Mouse (Mus musculus) inflammation-experienced regulatory T-cells, adult 6 months (primary cell): Measurements from ENCODE around the gene 2010109A12Rik. TPM values are rescaled to one million over a fixed set of nuclear protein-coding genes. Genes with fewer than 3 reads are reported as not detected.

Experiments
- ATAC-seq: one replicate; pipeline ENCODE4 v1.8.0; 2017
- polyA plus RNA-seq, 3 experiments: library from polyadenylated mRNA; unstranded; fragments of 100-300 nt; shearing (Covaris generic); gene quantifications; one replicate each; pipeline ENCODE4 v1.2.1; 2017

2010109A12Rik gene
- polyA plus RNA-seq, 3 experiments from 2014 or later, result 1.6 to 2.3 TPM; not detected in 1

GRCm38 (mm10) chr5:93231721-93232120, 25.4 kb downstream of the 2010109A12Rik start:
- no peak for ATAC-seq

DNA sequence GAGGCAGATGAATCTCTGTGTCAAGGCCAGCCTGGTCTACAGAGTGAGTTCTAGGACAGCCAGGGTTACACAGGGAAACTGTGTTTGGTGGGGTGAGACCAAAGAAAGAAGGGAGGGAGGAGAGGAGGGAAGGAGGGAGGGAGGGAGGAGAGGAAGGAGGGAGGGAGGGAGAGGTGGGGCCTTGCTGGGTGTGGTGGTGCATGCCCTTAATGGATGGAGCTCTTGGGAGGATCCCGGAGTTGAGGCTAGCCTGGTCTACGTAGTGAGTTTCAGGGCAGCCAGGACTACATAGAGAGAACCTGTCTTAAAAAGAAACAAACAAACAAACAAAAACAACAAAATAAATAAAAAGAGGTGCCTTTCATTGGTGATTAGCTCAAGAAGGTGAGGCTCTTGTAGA, 26.5 kb downstream of the 2010109A12Rik start:
- no peak for ATAC-seq

GRCm38 (mm10) chr5:93234130-93234529, 27.8 kb downstream of the 2010109A12Rik start:
- ATAC-seq, result peak; percentile 25

- ATAC-seq, result no peak
Measured at GRCm38 (mm10) chr5:93234605-93235004, 28.3 kb downstream of the 2010109A12Rik start.

DNA sequence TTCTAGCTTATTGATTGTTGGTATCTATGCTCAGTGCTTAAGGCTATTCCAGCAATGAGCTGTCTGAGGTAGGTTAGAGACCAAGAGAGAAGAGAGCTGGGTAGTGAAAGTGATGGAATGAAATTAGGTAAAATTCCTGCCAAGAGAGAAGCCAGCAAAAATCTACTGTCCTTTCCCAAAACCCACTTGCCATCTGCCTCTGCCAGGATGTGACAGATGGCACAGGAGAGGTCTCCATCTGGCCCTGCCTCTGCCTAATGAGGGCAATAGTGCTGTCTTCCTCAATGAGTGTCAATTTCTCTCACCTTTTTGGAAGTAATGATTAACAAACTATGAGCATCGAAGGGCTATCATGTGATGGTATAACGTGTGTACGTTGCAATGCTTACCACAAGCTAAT, 29.6 kb downstream of the 2010109A12Rik start:
- no peak for ATAC-seq

GRCm38 (mm10) chr5:93236541-93236940, 30.2 kb downstream of the 2010109A12Rik start:
- ATAC-seq, result no peak

GRCm38 (mm10) chr5:93239590-93240544, 33.5 kb downstream of the 2010109A12Rik start:
- ATAC-seq, result no peak

- ATAC-seq, result no peak
Measured at GRCm38 (mm10) chr5:93245280-93245679, 39.0 kb downstream of the 2010109A12Rik start.

DNA sequence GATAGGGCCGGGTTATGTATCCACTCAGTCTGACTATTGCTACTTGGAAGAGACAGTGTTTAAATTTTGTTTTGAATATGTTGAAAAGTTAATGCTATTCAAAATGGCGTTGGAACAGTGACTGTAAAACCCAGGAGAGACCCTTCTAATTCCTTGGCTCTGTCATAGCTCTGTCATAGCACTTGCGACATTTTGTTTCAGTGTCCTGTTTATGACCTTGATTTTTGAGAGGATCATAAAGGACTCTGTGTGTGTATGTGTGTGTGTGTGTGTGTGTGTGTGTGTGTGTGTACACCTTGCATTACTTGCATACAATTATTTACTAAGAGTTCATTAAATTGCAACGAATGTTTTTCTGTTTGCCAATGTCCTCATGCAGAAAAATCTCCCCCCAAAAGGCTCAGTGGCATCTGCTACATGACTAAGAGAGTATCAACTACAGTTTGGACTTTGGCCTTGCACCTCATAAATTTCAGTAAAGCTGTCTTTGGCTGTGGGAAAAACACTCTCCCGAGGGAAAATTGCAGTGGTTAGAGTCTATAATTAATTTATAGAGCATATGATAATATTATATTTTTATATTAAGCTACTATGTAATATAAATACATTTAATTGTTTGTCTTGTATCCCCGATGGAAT, 43.7 kb downstream of the 2010109A12Rik start:
- ATAC-seq, result no peak

GRCm38 (mm10) chr5:93251001-93251760, 44.9 kb downstream of the 2010109A12Rik start:
- no peak for ATAC-seq

DNA sequence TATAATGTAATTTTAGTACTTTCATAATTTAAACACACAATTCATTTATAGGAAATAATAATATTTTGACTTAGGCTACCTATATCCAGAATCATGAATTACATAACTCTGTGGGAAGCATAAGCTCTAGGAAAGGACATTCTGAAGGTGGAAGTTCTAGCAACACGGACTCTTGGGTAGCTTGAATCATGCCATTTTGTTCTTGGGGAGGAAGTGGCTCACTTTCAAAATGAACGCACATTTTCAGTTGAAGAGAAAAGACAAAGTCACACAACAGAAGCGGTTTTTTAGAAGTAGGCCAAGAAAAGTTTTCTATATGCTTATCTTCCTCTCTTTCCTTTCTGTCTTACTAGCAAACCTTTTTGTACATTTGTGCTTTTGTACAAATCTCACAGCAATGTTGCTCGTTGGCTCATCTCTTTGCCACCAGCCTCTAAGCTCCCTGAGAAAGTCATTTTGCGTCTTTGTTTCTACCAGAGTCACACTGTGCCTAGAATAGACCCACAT, 49.5 kb downstream of the 2010109A12Rik start:
- no peak for ATAC-seq

DNA sequence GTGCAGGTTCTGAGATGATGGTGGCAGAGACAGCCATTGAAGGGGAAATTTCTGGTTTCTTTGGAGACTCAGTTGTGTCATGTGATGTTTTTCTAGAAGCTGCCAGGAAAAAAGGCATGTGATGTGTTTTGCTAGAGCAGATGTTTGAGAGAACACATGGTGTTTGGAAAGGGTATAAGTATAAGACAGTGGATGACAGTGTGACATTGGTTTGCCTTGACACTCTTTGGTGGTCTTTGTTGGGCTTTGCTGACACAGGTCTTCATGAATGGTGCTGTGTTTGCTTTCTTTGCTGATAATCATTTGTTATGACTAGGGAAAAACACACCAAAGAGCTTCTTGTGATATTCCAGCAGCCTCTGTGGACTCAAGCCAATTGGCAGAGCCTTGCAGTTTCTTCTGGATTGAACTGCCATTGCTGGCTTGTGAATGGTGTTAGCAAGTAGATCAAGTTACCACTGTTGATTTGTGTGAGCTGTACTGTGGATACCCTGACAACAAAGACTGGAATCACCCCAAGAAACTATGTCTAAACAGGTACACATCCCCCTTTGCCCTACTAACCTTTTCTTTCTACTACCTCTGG, 50.6 kb downstream of the 2010109A12Rik start:
- no peak for ATAC-seq

GRCm38 (mm10) chr5:93259349-93259748, 53.0 kb downstream of the 2010109A12Rik start:
- no peak for ATAC-seq

DNA sequence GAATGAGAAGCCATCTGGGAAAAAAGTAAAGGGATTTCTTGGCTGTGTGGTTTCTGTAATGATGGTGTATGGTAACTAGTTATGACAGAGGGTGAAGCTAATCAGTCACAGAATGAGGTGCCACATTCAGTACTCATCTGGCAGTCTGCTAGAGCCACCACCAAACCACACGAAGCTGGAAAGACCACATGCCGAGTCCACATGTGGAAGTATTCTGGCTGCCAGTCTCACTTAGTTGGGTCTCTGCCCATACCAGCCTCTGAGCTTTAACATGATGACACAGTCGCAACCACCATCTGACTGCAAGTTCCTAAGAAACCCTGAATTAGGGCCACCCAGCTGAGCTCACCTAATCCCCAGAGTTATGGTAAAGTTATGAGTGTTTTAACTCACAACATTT, 54.7 kb downstream of the 2010109A12Rik start:
- ATAC-seq, result no peak

DNA sequence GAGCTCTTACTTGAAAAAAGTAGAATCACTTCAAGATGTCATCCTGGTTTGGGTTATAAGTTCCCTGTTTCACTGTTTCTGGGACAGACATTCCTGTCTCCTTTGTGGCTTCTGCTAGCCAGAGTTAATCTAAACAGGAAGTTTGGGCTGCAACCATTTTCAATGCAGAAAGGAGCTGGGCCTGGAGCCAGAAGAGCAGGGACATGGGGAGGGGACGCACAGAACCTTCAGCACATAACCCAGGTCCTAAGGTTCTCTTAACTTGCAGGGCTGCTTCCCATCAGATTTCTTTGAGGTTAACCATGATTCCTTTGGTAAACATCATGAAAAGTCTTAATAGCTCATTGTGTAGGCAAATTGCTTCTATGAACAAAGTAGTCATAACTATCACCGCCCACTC, 56.4 kb downstream of the 2010109A12Rik start:
- no peak for ATAC-seq

Other genes with a start within 250 kb of the 2010109A12Rik start
- not detected for gene Sowahb, start 161.5 kb upstream of the 2010109A12Rik start, polyA plus RNA-seq
- gene Sept11, start 113.1 kb upstream of the 2010109A12Rik start, polyA plus RNA-seq, result 10 to 100 TPM; 28.0 to 72.7 (median 29.9) TPM
- gene Ccni, start within 50 bp of the 2010109A12Rik start, polyA plus RNA-seq, result 10 to 100 TPM; 82.9 to 99.1 (median 84.9) TPM
- 10 to 100 TPM; 18.7 to 44.9 (median 25.2) TPM for gene Ccng2, start 60.7 kb downstream of the 2010109A12Rik start, polyA plus RNA-seq